Mouse (Mus musculus): ENCODE data around the gene 1190002N15Rik.

DNA sequence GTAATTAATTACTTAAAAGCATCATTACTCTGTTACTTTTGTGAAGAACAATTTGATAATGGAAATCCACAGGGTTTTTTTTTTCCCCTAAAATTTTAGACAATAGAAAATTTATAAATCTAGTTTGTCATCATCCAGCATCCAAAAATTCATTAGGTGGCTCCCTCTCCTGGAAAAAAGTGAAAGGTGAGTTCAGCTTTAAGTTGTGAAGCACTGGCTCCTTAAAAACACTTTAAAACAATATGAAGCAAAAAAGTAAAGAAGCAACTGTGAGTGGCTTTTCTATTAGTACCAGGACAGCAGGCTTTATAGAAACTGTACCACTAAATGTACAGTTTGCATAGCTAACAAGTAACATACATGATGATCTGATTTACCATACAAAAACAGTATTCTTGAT is 3.1 kb downstream of the 1190002N15Rik start:
- TF ChIP-seq CTCF (IDR thresholded peaks at IDR 0.05; ENCODE audit: borderline replicate concordance, insufficient read depth, low read depth, low read length) (no peak), POLR2A (IDR thresholded peaks at IDR 0.05; ENCODE audit: borderline replicate concordance, insufficient read depth, low read length) (no peak)
